Mouse (Mus musculus) left cerebral cortex, adult 18-20 months (tissue): ENCODE measurements at regions not wholly inside any gene's neighbourhood (a gene's known extent, or its start where the extent isn't known, plus 50 kb on each side); places are given as distances from the start of the nearest gene placed in this dataset.

Experiments
- DNase-seq, 2 experiments: peaks; one replicate each; pipeline ENCODE4 v3.0.0; 2021 to 2022; ENCODE audit warnings: low spot score in 2 of 2, mixed read lengths in 1 of 2

DNA sequence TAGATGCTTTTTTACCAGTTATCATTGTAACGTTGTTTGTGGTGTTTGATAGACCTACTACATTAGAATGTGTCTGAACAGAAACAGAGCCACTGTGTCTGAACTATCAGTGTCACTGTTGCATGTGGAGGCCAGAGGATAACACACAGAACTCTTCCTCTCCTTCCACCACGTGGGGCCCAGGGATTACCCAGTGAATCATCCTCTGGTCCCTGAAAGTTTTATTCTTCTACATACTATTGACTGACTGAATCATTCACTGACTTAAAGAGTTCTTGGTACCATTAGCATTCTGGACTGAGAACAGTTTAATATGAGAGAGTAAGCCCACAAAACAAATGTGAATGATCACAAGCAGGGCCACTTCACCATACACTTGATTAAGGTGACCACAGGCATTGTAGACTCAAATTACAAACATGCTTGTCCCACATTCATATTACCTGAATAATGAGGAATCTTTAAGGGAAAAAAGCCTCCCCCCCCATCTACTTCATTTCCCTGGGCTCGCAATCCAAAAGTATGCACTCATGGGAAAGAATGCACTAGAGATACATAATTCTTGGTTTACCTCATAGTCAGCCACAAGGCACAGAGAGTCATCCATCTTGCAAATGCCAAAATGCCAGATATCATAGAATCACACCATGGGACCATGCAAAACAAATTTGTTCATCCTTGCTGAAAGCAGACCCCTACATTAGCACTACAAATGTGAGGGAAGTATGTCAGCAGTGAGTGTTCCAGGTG lies 68.1 kb upstream of the Tnfsf11 start:
- DNase-seq: no peak

DNA sequence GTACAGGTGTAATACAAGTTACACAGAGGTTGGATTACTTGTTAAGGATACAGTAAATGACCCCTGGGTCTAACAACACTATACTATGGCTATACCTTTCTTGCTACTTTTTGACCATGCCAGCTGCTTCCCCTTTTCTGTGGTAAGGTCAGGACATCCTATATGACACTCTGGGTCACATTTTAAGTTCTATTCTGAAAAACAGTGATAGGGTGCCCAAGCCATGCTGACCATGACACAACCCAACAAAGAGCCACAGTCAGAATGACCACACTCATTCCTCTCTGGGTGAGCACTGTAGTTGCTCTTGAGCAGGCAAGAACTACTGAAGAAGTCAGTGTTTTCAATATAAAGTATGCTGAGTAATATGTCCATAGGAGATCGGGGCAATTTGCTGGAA lies 64.3 kb upstream of the Tnfsf11 start:
- no peak for DNase-seq

DNA sequence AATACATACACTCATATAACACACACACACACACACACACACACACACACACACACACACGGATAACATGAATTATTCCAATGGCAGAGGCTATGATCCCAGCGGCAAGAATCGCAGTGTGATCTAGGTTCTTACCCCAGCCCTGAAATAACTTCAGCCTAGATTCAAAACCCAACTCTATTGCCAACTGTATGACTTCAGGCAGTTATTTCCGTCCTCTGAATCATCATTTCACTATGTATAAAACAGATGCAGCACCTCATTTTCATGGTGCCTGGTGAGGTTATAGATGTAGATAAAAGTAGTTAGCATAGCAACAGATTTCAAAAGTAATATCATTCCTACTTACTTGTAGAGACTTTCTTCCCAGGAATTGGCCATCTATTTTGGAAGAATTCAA lies 61.0 kb upstream of the Tnfsf11 start:
- DNase-seq: peak; percentile 5 to 8

DNA sequence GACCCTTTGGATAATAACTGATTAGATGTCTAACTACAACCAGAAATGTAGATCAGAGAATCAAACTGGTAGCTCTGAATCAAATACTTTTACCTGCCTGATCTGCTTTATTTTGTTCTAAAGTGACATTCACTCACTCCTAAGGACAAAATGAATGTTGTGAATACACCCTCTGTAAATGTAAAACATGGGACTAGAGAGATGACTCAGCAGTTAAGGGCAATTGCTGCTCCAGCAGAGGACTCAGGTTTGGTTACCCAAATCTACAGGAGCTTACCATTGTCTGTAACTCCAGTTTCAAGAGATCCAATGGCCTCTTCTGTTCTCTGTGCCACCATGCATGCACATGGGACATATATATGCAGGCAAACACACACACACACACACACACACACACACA lies 57.0 kb upstream of the Tnfsf11 start:
- no peak for DNase-seq

DNA sequence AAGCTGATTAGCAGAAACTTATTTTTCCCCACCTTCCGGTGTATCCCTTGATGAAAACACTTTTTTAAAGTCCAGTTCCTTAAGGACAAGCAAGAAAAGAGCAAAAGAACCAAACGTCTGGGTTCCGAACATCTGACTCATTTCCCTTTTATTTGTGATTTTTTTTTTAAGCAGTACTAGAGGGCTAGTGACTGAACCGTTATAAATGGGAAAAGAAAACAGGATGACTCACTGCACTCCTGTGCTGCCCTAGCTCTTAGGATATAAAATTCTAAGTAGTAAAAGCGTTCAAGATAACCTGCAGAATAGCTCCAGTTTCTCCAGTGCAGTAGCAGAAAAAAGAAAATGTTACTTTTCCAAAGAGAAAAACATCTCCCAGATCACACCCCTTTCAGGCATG lies 55.3 kb upstream of the Tnfsf11 start:
- no peak for DNase-seq
